Mouse (Mus musculus) MEL (cell line): Measurements from ENCODE around the gene Igfals. TPM values are rescaled to one million over a fixed set of nuclear protein-coding genes. Genes with fewer than 3 reads are reported as not detected.

Experiments used
- DNase-seq: peaks from one replicate; pipeline ENCODE4 v3.0.0; 2011; ENCODE audit warnings: low read depth, low spot score
- H3K27ac ChIP-seq: 2 replicates; pipeline ENCODE4 v1.5.1; 2012; ENCODE audit warnings: low read depth, mild to moderate bottlenecking, control low read depth, low read length, moderate library complexity; ENCODE audit not compliant: control insufficient read depth
- H3K27me3 ChIP-seq, 2 experiments: fragments of 150-350 bp in 1 of 2; sonication (generic) in 1 of 2; 2 replicates each; pipeline ENCODE4 v1.6.1; 2012; ENCODE audit warnings: low read length in 2 of 2, mild to moderate bottlenecking in 2 of 2, improper control_type of control experiment in 1 of 2, moderate library complexity in 1 of 2; ENCODE audit not compliant: insufficient read depth in 2 of 2, control insufficient read depth in 1 of 2
- H3K36me3 ChIP-seq, 2 experiments: 2 replicates each; pipeline ENCODE4 v1.6.1; 2012 to 2014; ENCODE audit warnings: low read length in 2 of 2, improper control_type of control experiment in 1 of 2, inconsistent platforms in 1 of 2, mild to moderate bottlenecking in 1 of 2; ENCODE audit not compliant: insufficient read depth in 2 of 2, control insufficient read depth in 1 of 2
- H3K4me1 ChIP-seq, 2 experiments: fragments of 150-350 bp in 1 of 2; sonication (generic) in 1 of 2; 2 replicates each; pipeline ENCODE4 v1.6.1; 2012; ENCODE audit warnings: low read length in 2 of 2, improper control_type of control experiment in 1 of 2, mild to moderate bottlenecking in 1 of 2; ENCODE audit not compliant: insufficient read depth in 2 of 2, control insufficient read depth in 1 of 2
- H3K4me3 ChIP-seq, 2 experiments: fragments of 150-350 bp in 1 of 2; sonication (generic) in 1 of 2; 2 replicates each; pipeline ENCODE4 v1.5.1; 2012; ENCODE audit warnings: low read depth in 2 of 2, low read length in 2 of 2, mild to moderate bottlenecking in 2 of 2, moderate library complexity in 2 of 2, control low read depth in 1 of 2, improper control_type of control experiment in 1 of 2; ENCODE audit not compliant: control insufficient read depth in 1 of 2, insufficient read depth in 1 of 2
- H3K79me2 ChIP-seq: 2 replicates; pipeline ENCODE4 v1.6.1; 2012; ENCODE audit warnings: mild to moderate bottlenecking, low read length, moderate library complexity; ENCODE audit not compliant: control insufficient read depth, poor library complexity, insufficient read depth
- H3K9ac ChIP-seq: 2 replicates; pipeline ENCODE4 v1.6.1; 2012; ENCODE audit warnings: low read depth, mild to moderate bottlenecking, control low read depth, low read length, moderate library complexity; ENCODE audit not compliant: control insufficient read depth, poor library complexity, severe bottlenecking
- H3K9me3 ChIP-seq: fragments of 150-350 bp; sonication (generic); replicated peaks from 2 replicates; pipeline ENCODE4 v1.6.1; 2012; ENCODE audit warnings: mild to moderate bottlenecking, low read length, improper control_type of control experiment, moderate library complexity; ENCODE audit not compliant: insufficient read depth
- BHLHE40 ChIP-seq: IDR thresholded peaks from 2 replicates; pipeline ENCODE4 v1.6.1; 2012; ENCODE audit warnings: low read depth, mild to moderate bottlenecking, inconsistent platforms, low read length, improper control_type of control experiment, borderline replicate concordance
- ELF1 ChIP-seq: IDR thresholded peaks from 2 replicates; pipeline ENCODE4 v1.6.1; 2014; ENCODE audit warnings: low read depth, mild to moderate bottlenecking, inconsistent platforms, low read length, improper control_type of control experiment, moderate library complexity
- ETS1 ChIP-seq: IDR thresholded peaks from 2 replicates; pipeline ENCODE4 v1.6.1; 2012; ENCODE audit warnings: low read depth, mild to moderate bottlenecking, inconsistent platforms, low read length, improper control_type of control experiment, moderate library complexity
- HCFC1 ChIP-seq: IDR thresholded peaks from 2 replicates; pipeline ENCODE4 v1.6.1; 2012; ENCODE audit warnings: low read depth, mild to moderate bottlenecking, inconsistent platforms, low read length, improper control_type of control experiment, moderate library complexity
- JUND ChIP-seq: IDR thresholded peaks from 2 replicates; pipeline ENCODE4 v1.6.1; 2011; ENCODE audit warnings: low read depth, mild to moderate bottlenecking, improper control_type of control experiment, low read length
- KAT2A ChIP-seq: conservative IDR thresholded peaks from 2 replicates; pipeline ENCODE4 v1.6.1; 2012; ENCODE audit warnings: low read depth, low read length, improper control_type of control experiment, inconsistent platforms
- MAX ChIP-seq: IDR thresholded peaks from 2 replicates; pipeline ENCODE4 v1.6.1; 2011; ENCODE audit warnings: low read length, improper control_type of control experiment
- MAZ ChIP-seq: IDR thresholded peaks from 2 replicates; pipeline ENCODE4 v1.6.1; 2012; ENCODE audit warnings: low read depth, mild to moderate bottlenecking, inconsistent platforms, low read length, improper control_type of control experiment
- MXI1 ChIP-seq: IDR thresholded peaks from 2 replicates; pipeline ENCODE4 v1.6.1; 2011; ENCODE audit warnings: mild to moderate bottlenecking, low read depth, low read length, improper control_type of control experiment
- MYB ChIP-seq: IDR thresholded peaks from 2 replicates; pipeline ENCODE4 v1.6.1; 2011; ENCODE audit warnings: mild to moderate bottlenecking, low read depth, low read length, improper control_type of control experiment
- MYC ChIP-seq: IDR thresholded peaks from 2 replicates; pipeline ENCODE4 v1.6.1; 2011; ENCODE audit warnings: low read depth, mild to moderate bottlenecking, low read length, improper control_type of control experiment, moderate library complexity
- NRF1 ChIP-seq: IDR thresholded peaks from 2 replicates; pipeline ENCODE4 v1.6.1; 2014; ENCODE audit warnings: low read depth, mild to moderate bottlenecking, inconsistent platforms, low read length, improper control_type of control experiment, moderate library complexity; ENCODE audit not compliant: poor library complexity, insufficient read depth, severe bottlenecking
- POLR2A ChIP-seq, 2 experiments: IDR thresholded peaks; 2 replicates each; pipeline ENCODE4 v1.6.1; 2011 to 2012; ENCODE audit warnings: low read length in 2 of 2, mild to moderate bottlenecking in 2 of 2, control low read depth in 1 of 2, improper control_type of control experiment in 1 of 2, low read depth in 1 of 2, moderate library complexity in 1 of 2; ENCODE audit not compliant: control insufficient read depth in 1 of 2, insufficient read depth in 1 of 2, poor library complexity in 1 of 2
- POLR2AphosphoS5 ChIP-seq: IDR thresholded peaks from 2 replicates; pipeline ENCODE4 v1.6.1; 2012; ENCODE audit warnings: low read depth, borderline replicate concordance, mild to moderate bottlenecking, inconsistent platforms, low read length, moderate library complexity, mixed read lengths
- RAD21 ChIP-seq: IDR thresholded peaks from 2 replicates; pipeline ENCODE4 v1.6.1; 2011; ENCODE audit warnings: mild to moderate bottlenecking, low read depth, low read length, improper control_type of control experiment
- RCOR1 ChIP-seq: IDR thresholded peaks from 2 replicates; pipeline ENCODE4 v1.6.1; 2012; ENCODE audit warnings: low read depth, mild to moderate bottlenecking, inconsistent platforms, low read length, improper control_type of control experiment
- SIN3A ChIP-seq: IDR thresholded peaks from 2 replicates; pipeline ENCODE4 v1.6.1; 2012; ENCODE audit warnings: low read length, improper control_type of control experiment, inconsistent platforms
- SMC3 ChIP-seq: IDR thresholded peaks from 2 replicates; pipeline ENCODE4 v1.6.1; 2011; ENCODE audit warnings: low read depth, low read length, improper control_type of control experiment
- TAL1 ChIP-seq: IDR thresholded peaks from 2 replicates; pipeline ENCODE4 v1.6.1; 2012; ENCODE audit warnings: mild to moderate bottlenecking, inconsistent platforms, low read length, moderate library complexity, mixed read lengths
- TCF12 ChIP-seq: IDR thresholded peaks from 2 replicates; pipeline ENCODE4 v1.6.1; 2014; ENCODE audit warnings: low read depth, mild to moderate bottlenecking, inconsistent platforms, low read length, improper control_type of control experiment, moderate library complexity
- ZC3H11A ChIP-seq: IDR thresholded peaks from 2 replicates; pipeline ENCODE4 v1.6.1; 2012; ENCODE audit warnings: low read depth, mild to moderate bottlenecking, inconsistent platforms, low read length, improper control_type of control experiment
- ZKSCAN1 ChIP-seq: IDR thresholded peaks from 2 replicates; pipeline ENCODE4 v1.6.1; 2012; ENCODE audit warnings: low read depth, mild to moderate bottlenecking, inconsistent platforms, low read length, improper control_type of control experiment, moderate library complexity
- polyA plus RNA-seq, 2 experiments: library from polyadenylated mRNA; stranded (reverse) in 1 of 2; unstranded in 1 of 2; fragments of >175 nt in 1 of 2; fragments of >200 nt in 1 of 2; gene quantifications; 2 replicates each; pipeline versions ENCODE4 v1.2.1 to v1.2.4; 2012; ENCODE audit warnings: low replicate concordance in 2 of 2, low read depth in 1 of 2; ENCODE audit not compliant: insufficient read length in 2 of 2, insufficient read depth in 1 of 2, missing spikeins in 1 of 2
- total RNA-seq: library from RNA; depleted of rRNA; stranded (reverse); fragments of 300-350 nt; gene quantifications from 2 replicates; pipeline ENCODE4 v1.2.3, GENCODE M21; 2012

The Igfals gene
- total and polyA plus RNA-seq, 3 experiments: 0.04 TPM; not detected in 2

GRCm38 (mm10) chr17:24884391-24884790, 18.6 kb downstream of the Igfals start:
- peaks cover 0 to 2% of the 10 kb centered on the region in 2 experiments; a peak in 2 of 4 replicates for H3K36me3 ChIP-seq
- H3K9me3 ChIP-seq: no peaks in the 10 kb centered on the region
- no peak overlapping the region for H3K4me3 ChIP-seq
- TF ChIP-seq ZC3H11A: no peak
- H3K27ac ChIP-seq: no peak overlapping the region
- DNase-seq: no peak
- H3K79me2 ChIP-seq: peaks cover 22% of the 10 kb centered on the region
- peaks cover 0 to 14% of the 10 kb centered on the region in 2 experiments; a peak in 1 of 4 replicates for H3K4me1 ChIP-seq
- no peaks in the 10 kb centered on the region for H3K27me3 ChIP-seq
- H3K9ac ChIP-seq: no peak overlapping the region

DNA sequence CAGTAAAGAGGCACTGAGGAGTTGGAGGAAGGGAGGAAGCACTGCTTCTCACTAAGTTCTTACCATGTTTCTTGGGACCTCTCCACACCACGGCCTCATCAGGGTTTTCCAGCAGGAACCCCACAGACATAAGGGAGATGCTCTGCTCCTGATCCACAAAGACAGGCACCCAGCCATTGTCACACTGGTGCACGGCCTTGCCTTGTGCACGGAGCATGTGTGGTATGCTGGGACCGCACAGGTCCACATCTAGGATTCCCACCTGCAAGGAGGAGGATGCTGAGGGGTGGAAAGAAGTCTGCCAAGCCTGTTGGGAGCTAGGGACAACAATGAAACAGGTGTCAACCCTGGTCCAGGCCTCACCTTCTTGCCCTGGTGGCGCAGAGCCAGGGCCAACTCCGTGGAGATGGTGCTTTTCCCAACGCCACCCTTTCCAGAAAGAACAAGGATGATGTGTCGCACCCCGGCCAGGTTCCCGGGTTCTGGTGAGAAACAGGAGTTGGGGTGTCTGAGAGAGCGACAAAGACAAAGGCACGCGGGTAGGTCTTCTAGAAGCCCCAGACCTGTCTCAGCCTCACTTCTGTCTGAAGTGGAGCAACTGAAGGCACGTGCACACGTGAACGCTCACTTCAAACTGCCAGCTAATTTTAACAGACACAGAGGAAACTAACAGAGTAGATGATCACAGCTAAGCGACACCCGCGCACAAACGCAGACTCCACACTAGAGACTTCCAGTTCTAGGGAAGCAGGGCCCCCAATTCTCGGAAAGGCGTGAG, 19.7 kb downstream of the Igfals start:
- no peaks in the 10 kb centered on the region for H3K9me3 ChIP-seq
- TF ChIP-seq MYC: peak; percentile 80
- peak; percentile 44; the same call in 1 of the 2 replicates for TF ChIP-seq BHLHE40
- no peak for TF ChIP-seq TCF12
- TF ChIP-seq, all 39 proteins: peak for 2
- no peaks in the 10 kb centered on the region for H3K27me3 ChIP-seq
- peaks cover 0 to 14% of the 10 kb centered on the region in 2 experiments; a peak in 1 of 4 replicates for H3K4me1 ChIP-seq
- DNase-seq: no peak
- peak overlapping the region; percentile 88 to 90 for H3K4me3 ChIP-seq
- H3K27ac ChIP-seq: peak overlapping the region; percentile 13
- peak overlapping the region; percentile 80 for H3K9ac ChIP-seq
- H3K79me2 ChIP-seq: peaks cover 22% of the 10 kb centered on the region
- H3K36me3 ChIP-seq: peaks cover 0 to 2% of the 10 kb centered on the region in 2 experiments; a peak in 2 of 4 replicates

GRCm38 (mm10) chr17:24886134-24886931, 20.5 kb downstream of the Igfals start, which contains the start of the genes Nubp2 and Spsb3:
TSS of gene Nubp2 (minus strand) at chr17:24886349.
TSS of gene Spsb3 (plus strand) at chr17:24886643.
- Histone ChIP-seq H3K9me3 (no peaks in the 10 kb centered on the region), H3K4me1 (peaks cover 0 to 14% of the 10 kb centered on the region in 2 experiments; a peak in 1 of 4 replicates), H3K36me3 (peaks cover 0 to 2% of the 10 kb centered on the region in 2 experiments; a peak in 2 of 4 replicates), H3K79me2 (peaks cover 22% of the 10 kb centered on the region), H3K27me3 (no peaks in the 10 kb centered on the region), H3K9ac (peak within 1 kb of the TSS; percentile 89), H3K27ac (peak within 1 kb of the TSS; percentile 35), H3K4me3 (peak within 1 kb of the TSS; percentile 88 to 93)
- DNase-seq: peak; percentile 99
- TF ChIP-seq HCFC1: peak; percentile 97
- no peak for TF ChIP-seq SMC3
- TF ChIP-seq ELF1: peak; percentile 98
- TF ChIP-seq RCOR1: no peak
- TF ChIP-seq MXI1: peak; percentile 98
- TF ChIP-seq JUND: 0 out of 2 replicates have a peak, but pooled peaks have one; percentile 36
- TF ChIP-seq NRF1: 0 out of 2 replicates have a peak, but pooled peaks have one; percentile 22
- peak; percentile 45 to 86 for TF ChIP-seq POLR2A (IDR thresholded peaks at IDR 0.05; ENCODE audit: control insufficient read depth in 1 of 2, insufficient read depth in 1 of 2, low read depth in 1 of 2, low read length in 2 of 2, poor library complexity in 1 of 2)
- no peak for TF ChIP-seq ZC3H11A
- peak; percentile 99 for TF ChIP-seq SIN3A
- TF ChIP-seq POLR2AphosphoS5: no peak
- TF ChIP-seq MAX: peak; percentile 75
- TF ChIP-seq RAD21: no peak
- no peak for TF ChIP-seq TAL1
- peak; percentile 87 for TF ChIP-seq KAT2A
- peak; percentile 19; the same call in 1 of the 2 replicates for TF ChIP-seq TCF12
- TF ChIP-seq ZKSCAN1: peak; percentile 78; the same call in 1 of the 2 replicates
- TF ChIP-seq ETS1: no peak
- TF ChIP-seq MYB: peak; percentile 52
- TF ChIP-seq MAZ: peak; percentile 22; the same call in 1 of the 2 replicates
